Mouse (Mus musculus): Measurements from ENCODE around the gene Crim1.
"Not testable (repeated sequence)": the region's sequence is repeated elsewhere in the genome, so short reads cannot be mapped to it uniquely, and the experiment has no call there.

The Crim1 gene

DNA sequence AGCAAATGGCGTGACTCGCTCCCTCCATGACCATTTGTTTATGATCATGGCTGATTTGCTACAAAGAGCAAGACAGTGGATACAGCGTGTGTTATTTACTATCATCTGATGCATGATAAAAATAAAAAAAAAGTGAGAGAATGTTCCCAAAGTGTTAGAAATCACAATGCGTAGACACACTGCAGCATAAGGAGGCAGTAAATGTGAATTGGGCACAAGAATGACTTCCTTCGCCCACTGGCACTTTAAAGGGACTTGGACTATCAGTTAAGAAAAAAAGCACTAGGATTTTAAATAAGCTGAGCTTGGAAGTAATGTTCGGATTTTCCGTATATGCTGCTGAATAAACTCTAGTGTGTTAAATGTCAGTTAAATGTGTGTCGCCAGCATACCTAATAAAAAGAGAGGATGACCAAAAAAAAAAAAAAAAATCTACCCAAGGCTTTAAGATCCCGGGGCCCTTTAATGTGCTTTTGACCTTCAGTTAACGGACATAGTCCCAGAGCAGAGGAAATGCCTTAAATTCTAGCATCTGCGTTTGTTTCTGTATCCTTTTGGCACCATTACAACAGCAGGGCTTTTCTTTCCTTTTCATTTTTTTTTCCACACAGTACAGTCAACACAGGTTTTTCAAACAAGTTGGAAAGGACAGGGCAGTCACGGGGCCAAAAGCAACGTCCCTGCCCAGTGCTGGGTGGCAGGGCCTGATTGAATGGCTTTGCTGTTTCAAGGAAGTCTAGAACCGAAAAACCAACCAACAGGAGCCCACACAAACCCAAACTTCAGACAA is 50.3 kb downstream of the Crim1 start:
- no peak for DNase-seq (ENCODE audit: low spot score)

- DNase-seq (ENCODE audit: low spot score) = not testable (repeated sequence)
These were observed 53.5 kb downstream of the Crim1 start for GRCm38 (mm10) chr17:78253587-78253986.

- no peak for DNase-seq (ENCODE audit: low spot score)
These were observed 54.2 kb downstream of the Crim1 start for GRCm38 (mm10) chr17:78254256-78254655.

DNA sequence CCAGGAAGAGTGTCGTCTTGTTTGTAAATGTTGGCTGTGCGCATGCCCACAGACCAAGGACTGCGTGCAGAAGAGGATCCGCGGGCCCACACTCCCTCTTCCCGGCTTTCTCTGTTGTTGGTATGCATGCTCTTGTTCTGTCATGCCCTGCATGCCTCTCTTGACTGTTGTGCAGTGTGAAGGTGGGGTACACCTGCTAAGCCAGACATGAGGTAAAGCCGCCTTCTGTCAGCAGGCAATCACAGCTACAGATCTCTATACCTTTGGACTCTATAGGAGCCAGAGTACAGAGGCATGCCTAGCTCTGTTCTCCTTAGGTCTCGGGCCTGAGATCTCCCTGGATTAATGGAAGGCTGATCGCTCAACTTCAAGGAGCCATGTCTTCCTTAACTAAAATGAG is 55.7 kb downstream of the Crim1 start:
- DNase-seq (ENCODE audit: low spot score) = no peak

- no peak for DNase-seq (ENCODE audit: low spot score)
These were observed 56.5 kb downstream of the Crim1 start for GRCm38 (mm10) chr17:78256534-78256933.

GRCm38 (mm10) chr17:78261684-78262083 is 61.6 kb downstream of the Crim1 start:
- no peak for DNase-seq (ENCODE audit: low spot score)

- no peak for DNase-seq (ENCODE audit: low spot score)
These were observed 64.1 kb downstream of the Crim1 start for GRCm38 (mm10) chr17:78264116-78264515.

DNA sequence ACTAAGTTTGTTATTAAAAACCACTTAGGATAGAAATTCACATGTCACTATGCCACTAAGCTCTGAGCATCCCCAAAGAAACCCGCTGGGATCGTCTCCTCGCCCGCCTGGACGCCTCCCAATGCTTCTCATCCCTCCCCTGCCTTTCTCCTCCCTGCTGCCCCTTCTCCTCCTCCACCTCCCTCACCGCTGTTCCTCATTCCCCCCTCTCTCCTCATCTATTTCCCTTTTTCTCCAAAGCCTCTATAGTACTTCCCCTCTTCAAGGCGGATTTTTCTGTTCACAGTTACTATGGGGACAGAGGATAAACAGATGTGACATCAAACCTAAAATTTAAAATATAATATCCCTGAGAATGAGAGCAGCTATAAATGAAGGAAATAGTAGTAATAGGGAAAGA is 65.1 kb downstream of the Crim1 start:
- DNase-seq (ENCODE audit: low spot score) = no peak

GRCm38 (mm10) chr17:78266271-78266670 is 66.2 kb downstream of the Crim1 start:
- DNase-seq (ENCODE audit: low spot score) = no peak

- no peak for DNase-seq (ENCODE audit: low spot score)
These were observed 68.5 kb downstream of the Crim1 start for GRCm38 (mm10) chr17:78268591-78268990.

DNA sequence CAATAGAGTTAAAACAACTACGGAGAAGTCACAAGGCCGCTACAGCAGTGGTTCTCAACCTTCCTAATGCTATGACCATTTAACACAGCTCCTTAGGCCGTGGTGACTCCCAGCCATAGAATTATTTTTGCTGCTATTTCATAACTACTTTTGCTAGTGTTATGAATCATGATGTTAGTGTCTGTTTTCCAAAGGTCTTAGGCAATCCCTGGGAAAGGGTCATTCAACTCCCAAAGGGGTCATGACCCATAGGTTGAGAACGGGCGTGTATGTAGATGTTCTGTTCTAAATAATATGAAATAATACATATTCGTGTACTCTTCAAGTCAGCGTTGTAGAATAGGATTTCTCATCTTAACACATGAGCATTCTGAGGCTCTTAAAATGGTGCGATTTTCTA is 69.3 kb downstream of the Crim1 start:
- no peak for DNase-seq (ENCODE audit: low spot score)

DNA sequence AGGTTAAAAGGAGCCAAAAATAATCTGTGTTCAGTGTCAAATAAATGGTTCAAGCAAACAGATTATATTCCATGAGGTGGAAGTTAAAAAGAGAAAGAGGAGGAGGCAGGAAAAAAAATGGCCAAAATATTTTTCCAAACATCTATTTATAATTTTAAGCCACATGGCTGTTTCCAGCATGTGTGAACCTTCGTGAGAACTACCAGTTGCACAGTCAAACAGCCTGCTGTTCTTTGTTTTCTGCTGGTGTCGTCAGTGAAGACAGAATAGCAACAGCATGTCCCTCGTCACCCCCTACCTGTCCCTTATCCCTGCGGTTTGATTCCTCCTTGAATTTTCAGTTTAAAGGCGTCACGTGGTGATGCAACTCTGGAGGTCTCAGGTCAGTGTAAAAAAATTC is 70.0 kb downstream of the Crim1 start:
- no peak for DNase-seq (ENCODE audit: low spot score)

- DNase-seq (ENCODE audit: low spot score) = no peak
These were observed 71.7 kb downstream of the Crim1 start for GRCm38 (mm10) chr17:78271731-78272130.

GRCm38 (mm10) chr17:78272142-78272541 is 72.1 kb downstream of the Crim1 start:
- no peak for DNase-seq (ENCODE audit: low spot score)

- DNase-seq (ENCODE audit: low spot score) = no peak
These were observed 72.8 kb downstream of the Crim1 start for GRCm38 (mm10) chr17:78272713-78273483.

DNA sequence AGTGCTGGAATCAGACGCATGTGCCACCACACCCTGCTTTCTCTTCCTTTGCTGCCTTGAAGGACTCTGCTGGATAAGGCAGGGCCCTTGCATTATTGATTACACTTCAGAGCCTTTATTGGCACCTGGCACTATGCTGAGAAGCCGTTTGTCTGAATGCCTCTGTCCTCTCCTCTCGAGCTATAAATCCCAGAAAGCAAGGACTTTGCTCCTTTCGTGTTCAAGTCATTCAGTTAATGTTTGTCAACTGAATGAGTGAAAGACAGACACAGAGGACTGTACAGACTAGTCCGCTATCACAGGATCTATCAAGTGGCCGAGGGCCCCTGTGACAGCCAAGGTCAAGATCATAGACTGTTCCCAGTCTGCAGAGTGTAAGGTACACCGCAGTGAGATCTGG is 73.8 kb downstream of the Crim1 start:
- no peak for DNase-seq (ENCODE audit: low spot score)

GRCm38 (mm10) chr17:78274609-78275506 is 74.8 kb downstream of the Crim1 start:
- DNase-seq (ENCODE audit: low spot score) = no peak

DNA sequence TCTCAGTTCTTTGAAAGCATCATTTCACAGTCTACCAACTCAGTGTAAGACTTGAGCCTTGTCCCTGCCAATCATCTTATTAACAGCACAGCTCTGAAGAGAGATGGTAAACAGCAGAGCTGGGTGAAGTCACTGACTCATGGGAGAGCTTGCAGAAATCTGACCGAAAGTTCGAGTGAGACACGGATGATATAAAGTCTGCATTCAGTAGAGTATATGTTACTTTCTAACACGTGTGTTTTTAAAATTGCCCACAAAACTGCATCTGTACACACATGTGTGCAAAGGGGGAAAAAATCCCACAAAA is 75.4 kb downstream of the Crim1 start:
- no peak for DNase-seq (ENCODE audit: low spot score)

GRCm38 (mm10) chr17:78279191-78279590 is 79.1 kb downstream of the Crim1 start:
- no peak for DNase-seq (ENCODE audit: low spot score)

GRCm38 (mm10) chr17:78280991-78281712 is 81.1 kb downstream of the Crim1 start:
- DNase-seq (ENCODE audit: low spot score) = no peak

- no peak for DNase-seq (ENCODE audit: low spot score)
These were observed 83.4 kb downstream of the Crim1 start for GRCm38 (mm10) chr17:78283271-78283992.
